Mouse (Mus musculus) ES-E14 (cell line): ENCODE measurements around the gene Cyld.

Experiments
- CHD2 ChIP-seq: IDR thresholded peaks from 2 replicates; pipeline ENCODE4 v1.6.1; 2014; ENCODE audit warnings: mild to moderate bottlenecking, low read depth, low read length, inconsistent platforms
- MAFK ChIP-seq: IDR thresholded peaks from 2 replicates; pipeline ENCODE4 v1.6.1; 2014; ENCODE audit warnings: mild to moderate bottlenecking, low read depth, low read length, inconsistent platforms; ENCODE audit not compliant: insufficient read depth
- ZNF384 ChIP-seq: IDR thresholded peaks from 2 replicates; pipeline ENCODE4 v1.6.1; 2012; ENCODE audit warnings: low read depth, low read length, inconsistent platforms

DNA sequence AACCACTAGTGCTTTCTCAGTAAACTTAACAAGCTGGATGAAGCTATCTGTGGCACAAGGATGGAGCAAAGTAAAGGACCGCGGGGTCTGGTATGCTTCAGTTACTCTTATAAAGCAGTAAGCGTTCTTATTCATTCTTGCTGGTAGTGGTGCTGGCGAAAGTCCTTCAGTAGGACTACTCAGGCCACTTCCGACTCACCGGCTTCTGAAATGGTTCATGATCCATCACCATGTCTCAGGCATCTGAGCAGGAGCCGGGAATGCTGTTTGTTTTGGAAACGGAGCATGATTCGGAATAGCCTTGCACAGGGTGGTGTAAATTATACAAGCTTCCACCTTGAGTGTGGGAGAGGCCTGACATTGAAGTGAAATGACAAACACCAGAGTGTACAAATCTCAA lies 99.8 kb downstream of the Cyld start:
- TF ChIP-seq MAFK (no peak), ZNF384 (no peak), CHD2 (no peak)
